Mouse (Mus musculus) lung, embryonic 14.5 days (tissue): ENCODE data around the gene Ptdss2. TPM values are rescaled to one million over a fixed set of nuclear protein-coding genes. Genes with fewer than 3 reads are reported as not detected.

Experiments
- ATAC-seq: fragments of 200-750 bp; cut with Nextera tagmentation; 2 replicates; pipeline ENCODE4 v1.8.0; 2017; ENCODE audit warnings: mild to moderate bottlenecking, moderate TSS enrichment, moderate library complexity; ENCODE audit not compliant: insufficient read depth
- DNase-seq: peaks from one replicate; pipeline ENCODE4 v3.0.0-alpha.2; 2015
- H3K27ac ChIP-seq: fragments of 300-500 bp; sonication (generic); 2 replicates; pipeline ENCODE4 v1.5.1; 2014; ENCODE audit warnings: low read depth, mild to moderate bottlenecking, moderate library complexity
- H3K27me3 ChIP-seq: fragments of 300-500 bp; sonication (generic); 2 replicates; pipeline ENCODE4 v1.6.1; 2014; ENCODE audit warnings: low read length, control low read depth; ENCODE audit not compliant: insufficient read depth
- H3K36me3 ChIP-seq: fragments of 300-500 bp; sonication (generic); 2 replicates; pipeline ENCODE4 v1.6.1; 2014; ENCODE audit warnings: control low read depth; ENCODE audit not compliant: insufficient read depth
- H3K4me1 ChIP-seq: fragments of 300-500 bp; sonication (generic); 2 replicates; pipeline ENCODE4 v1.6.1; 2014; ENCODE audit warnings: antibody characterized with exemption, control low read depth; ENCODE audit not compliant: insufficient read depth
- H3K4me2 ChIP-seq: fragments of 300-500 bp; sonication (generic); 2 replicates; pipeline ENCODE4 v1.6.1; 2014; ENCODE audit warnings: mild to moderate bottlenecking
- H3K4me3 ChIP-seq: fragments of 300-500 bp; sonication (generic); 2 replicates; pipeline ENCODE4 v1.5.1; 2014; ENCODE audit warnings: low read depth, low read length
- H3K9ac ChIP-seq: fragments of 300-500 bp; sonication (generic); 2 replicates; pipeline ENCODE4 v1.6.1; 2014
- H3K9me3 ChIP-seq: fragments of 300-500 bp; sonication (generic); 2 replicates; pipeline ENCODE4 v1.6.1; 2016; ENCODE audit warnings: low read depth, low read length, control low read depth
- CTCF ChIP-seq: IDR thresholded peaks from 2 replicates; pipeline ENCODE4 v1.5.1; 2016; ENCODE audit warnings: antibody characterized with exemption, low read depth
- WGBS: fragments of 180-500 bp; shearing (Covaris S2); extraction: QIAGEN DNeasy Blood & Tissue Kit; methylation state at CpG from one replicate; pipeline ENCODE4 v1.1.7; 2014; 5-methylcytosine and 5-hydroxymethylcytosine counted together
- polyA plus RNA-seq: library from polyadenylated mRNA; unstranded; fragments of >200 nt; fragmentation: Nextera tagmentation; extraction: Ambion mirVana; gene quantifications from 2 replicates; pipeline ENCODE4 v1.2.1, GENCODE M21; 2014

The Ptdss2 gene
- polyA plus RNA-seq, 1 experiment from 2014 or later = 57.7 TPM

DNA sequence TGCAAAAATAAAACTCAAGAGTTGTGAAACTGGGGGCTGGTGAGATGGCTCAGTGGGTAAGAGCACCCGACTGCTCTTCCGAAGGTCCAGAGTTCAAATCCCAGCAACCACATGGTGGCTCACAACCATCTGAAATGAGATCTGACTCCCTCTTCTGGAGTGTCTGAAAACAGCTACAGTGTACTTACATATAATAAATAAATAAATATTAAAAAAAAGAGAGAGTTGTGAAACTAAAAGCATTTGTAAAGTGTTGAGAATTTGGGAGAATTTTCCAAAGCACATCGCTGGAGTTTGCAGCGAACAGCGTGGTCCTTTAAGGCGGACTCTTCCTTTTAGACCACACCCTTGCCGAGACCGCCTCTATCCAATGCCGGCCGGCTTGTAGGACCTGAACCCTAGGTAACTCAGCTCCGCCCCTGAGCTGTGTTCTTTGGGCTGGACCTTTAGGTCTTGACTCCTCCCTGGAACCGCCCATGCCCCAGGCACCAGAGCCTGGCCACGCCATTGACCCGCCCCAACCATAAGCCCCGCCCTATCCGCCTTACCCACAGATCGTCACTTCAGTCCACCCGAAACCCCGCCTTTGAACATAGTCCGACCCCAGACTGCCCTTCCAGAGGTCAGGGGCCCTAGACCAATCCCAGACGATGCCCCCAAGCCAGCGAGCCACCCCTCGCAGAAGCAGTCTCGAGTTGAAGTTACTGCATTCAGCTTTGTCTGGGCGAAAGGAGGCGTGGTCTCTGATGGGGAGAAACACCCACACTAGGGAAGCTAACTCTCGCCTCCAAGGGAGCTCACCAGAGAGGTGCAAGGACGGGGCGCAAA lies 721 bp downstream of the Ptdss2 start:
- Histone ChIP-seq H3K4me1 (peaks cover 2% of the 10 kb centered on the region; the same call in 1 of the 2 replicates), H3K36me3 (no peaks in the 10 kb centered on the region), H3K27me3 (no peaks in the 10 kb centered on the region), H3K9ac (peak overlapping the region; percentile 65), H3K4me3 (peak overlapping the region; percentile 56), H3K4me2 (peak overlapping the region; percentile 76), H3K27ac (peak overlapping the region; percentile 83), H3K9me3 (no peaks in the 10 kb centered on the region)
- 2% methylated on average over 29 of the region's 29 CpGs for WGBS
- DNase-seq (peak; percentile 98), ATAC-seq (peak; percentile 99)
- no peak for TF ChIP-seq CTCF

DNA sequence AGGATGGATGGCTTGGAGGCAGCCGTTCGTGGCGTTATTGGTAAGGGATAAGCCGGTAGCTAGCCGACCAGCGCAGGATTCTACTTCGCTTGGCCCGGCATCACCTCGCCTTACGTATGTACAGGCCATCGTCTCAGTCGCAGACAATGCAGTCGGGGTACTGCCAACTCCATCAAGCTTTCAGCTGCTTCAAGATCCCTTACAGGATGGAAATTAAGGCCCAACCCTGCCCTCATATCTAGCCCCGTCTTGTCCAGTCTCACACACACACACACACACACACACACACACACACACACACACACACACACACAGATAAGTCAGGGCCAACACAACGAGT lies 1.3 kb downstream of the Ptdss2 start:
- Histone ChIP-seq H3K4me3 (peak overlapping the region; percentile 56), H3K4me1 (peaks cover 2% of the 10 kb centered on the region; the same call in 1 of the 2 replicates), H3K36me3 (no peaks in the 10 kb centered on the region), H3K27ac (peak overlapping the region; percentile 83), H3K27me3 (no peaks in the 10 kb centered on the region), H3K4me2 (peak overlapping the region; percentile 76), H3K9ac (peak overlapping the region; percentile 65), H3K9me3 (no peaks in the 10 kb centered on the region)
- no peak for TF ChIP-seq CTCF
- peak; percentile 50 for ATAC-seq
- WGBS = under 1% methylated on average over 15 of the region's 15 CpGs
- DNase-seq = no peak

DNA sequence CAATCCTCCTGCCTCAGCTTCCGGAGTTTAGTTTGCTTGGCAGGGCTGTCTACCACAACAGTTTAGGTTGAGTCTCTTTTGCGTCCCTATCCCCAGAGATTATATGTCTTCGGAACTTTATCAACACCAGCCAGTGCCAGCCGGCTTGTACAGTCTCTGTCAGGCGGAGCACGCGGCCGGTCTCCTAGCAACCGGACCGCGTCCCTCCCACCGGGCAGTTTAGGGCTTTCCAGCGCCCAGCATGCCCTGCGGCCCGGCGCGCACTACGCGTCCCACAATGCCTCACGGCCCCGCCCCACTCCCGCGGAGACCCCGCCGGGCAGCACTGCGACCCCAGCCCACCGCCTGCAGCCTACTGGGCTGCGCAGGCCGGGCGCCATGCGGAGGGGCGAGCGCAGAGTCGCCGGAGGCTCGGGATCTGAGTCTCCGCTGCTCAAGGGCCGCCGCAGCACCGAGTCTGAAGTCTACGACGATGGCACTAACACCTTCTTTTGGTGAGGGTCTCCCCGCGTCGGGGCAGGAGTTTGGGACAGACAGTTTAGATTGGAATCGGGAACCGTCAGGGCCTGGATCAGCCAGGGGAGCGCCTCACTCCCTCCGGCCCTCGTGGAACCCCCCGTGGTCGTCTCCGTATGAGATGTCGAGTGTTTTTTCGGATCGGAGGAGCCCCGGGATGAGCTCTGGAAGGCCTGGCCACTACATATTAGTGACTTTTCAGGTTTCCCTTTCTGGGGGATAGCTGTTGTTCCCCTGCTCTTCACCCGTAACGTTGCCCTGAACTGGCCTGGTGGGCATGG lies 9.0 kb downstream of the Ptdss2 start:
- no peaks in the 10 kb centered on the region for H3K9me3 ChIP-seq
- H3K4me1 ChIP-seq = peaks cover 7% of the 10 kb centered on the region; the same call in 1 of the 2 replicates
- ATAC-seq (peak; percentile 99), DNase-seq (peak; percentile 97)
- WGBS = under 1% methylated on average over 57 of the region's 59 CpGs
- H3K27ac ChIP-seq = peak overlapping the region; percentile 61; the same call in 1 of the 2 replicates
- H3K36me3 ChIP-seq = peaks cover 16% of the 10 kb centered on the region; the same call in 1 of the 2 replicates
- peak overlapping the region; percentile 91 for H3K4me3 ChIP-seq
- H3K27me3 ChIP-seq = no peaks in the 10 kb centered on the region
- H3K4me2 ChIP-seq = peak overlapping the region; percentile 81
- no peak for TF ChIP-seq CTCF
- H3K9ac ChIP-seq = peak overlapping the region; percentile 87

DNA sequence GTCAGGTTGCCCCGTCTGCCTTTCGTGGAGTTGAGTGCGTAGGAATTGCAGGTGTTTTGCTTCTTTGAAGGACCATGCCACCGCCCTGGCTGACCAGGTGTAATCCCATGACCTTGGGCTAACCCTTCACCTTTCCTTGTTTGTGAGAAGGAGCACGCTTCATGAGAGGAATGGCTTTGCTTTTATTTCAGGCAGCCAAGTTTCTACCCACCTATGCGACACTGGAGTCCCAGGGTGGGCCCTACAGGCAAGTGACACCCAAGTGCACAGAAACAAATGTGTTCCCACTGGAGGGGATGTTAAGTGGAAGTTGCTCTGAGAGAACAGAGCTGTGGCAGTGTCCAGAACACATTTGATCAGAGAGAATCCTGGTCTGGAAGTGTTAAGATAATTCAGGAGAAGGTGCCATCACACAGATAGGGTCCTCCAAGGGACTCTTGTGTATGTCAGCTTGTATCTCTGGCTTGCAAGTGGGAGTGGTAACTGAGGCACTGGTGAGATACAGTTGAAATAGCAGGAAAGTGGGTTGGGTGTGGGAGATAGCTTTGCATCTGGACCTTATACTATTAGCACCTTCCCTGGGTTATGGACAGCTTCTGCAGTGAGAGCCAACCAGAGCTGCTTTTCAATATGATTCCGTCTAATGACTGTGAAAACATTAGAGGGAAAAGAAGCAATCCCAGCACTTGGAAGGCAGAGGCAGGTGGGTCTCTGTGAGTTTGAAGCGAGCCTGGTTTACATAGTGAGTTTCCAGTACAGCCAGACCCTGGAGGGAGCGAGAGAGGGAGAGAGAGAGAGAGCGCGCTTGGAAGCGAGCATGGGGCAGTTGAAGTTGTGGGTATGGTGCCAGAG lies 9.9 kb downstream of the Ptdss2 start:
- no peaks in the 10 kb centered on the region for H3K27me3 ChIP-seq
- peak overlapping the region; percentile 61; the same call in 1 of the 2 replicates for H3K27ac ChIP-seq
- H3K4me3 ChIP-seq = peak overlapping the region; percentile 91
- ATAC-seq (no peak; the same call in 1 of the 2 replicates), DNase-seq (no peak)
- H3K9me3 ChIP-seq = no peaks in the 10 kb centered on the region
- peaks cover 7% of the 10 kb centered on the region; the same call in 1 of the 2 replicates for H3K4me1 ChIP-seq
- peaks cover 25% of the 10 kb centered on the region for H3K36me3 ChIP-seq
- peak overlapping the region; percentile 81 for H3K4me2 ChIP-seq
- H3K9ac ChIP-seq = peak overlapping the region; percentile 87
- no peak for TF ChIP-seq CTCF
- WGBS = 55% methylated on average over 12 of the region's 12 CpGs

DNA sequence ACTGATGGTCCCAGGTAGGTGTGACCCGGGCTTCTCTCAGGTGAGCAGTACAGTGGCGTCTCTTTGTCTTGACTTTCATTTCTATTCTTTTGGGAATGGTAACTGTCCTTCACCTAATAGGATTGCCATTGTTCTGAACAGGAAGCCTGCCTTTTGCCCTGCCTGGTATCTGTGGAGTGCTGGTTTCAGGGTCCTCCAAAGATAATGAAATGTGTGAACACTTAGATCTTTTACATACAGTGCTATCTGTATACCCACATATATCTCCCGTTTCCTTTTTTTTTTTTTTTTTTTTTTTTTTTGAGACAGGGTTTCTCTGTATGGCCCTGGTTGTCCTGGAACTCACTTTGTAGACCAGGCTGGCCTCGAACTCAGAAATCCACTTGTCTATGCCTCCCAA lies 19.1 kb downstream of the Ptdss2 start:
- no peaks in the 10 kb centered on the region for H3K4me1 ChIP-seq
- peaks cover 66% of the 10 kb centered on the region for H3K36me3 ChIP-seq
- H3K9me3 ChIP-seq = no peaks in the 10 kb centered on the region
- DNase-seq (no peak), ATAC-seq (no peak)
- no peak overlapping the region for H3K9ac ChIP-seq
- no peak overlapping the region for H3K27ac ChIP-seq
- no peaks in the 10 kb centered on the region for H3K27me3 ChIP-seq
- 87% methylated on average over 4 of the region's 4 CpGs for WGBS
- no peak overlapping the region for H3K4me3 ChIP-seq
- no peak overlapping the region for H3K4me2 ChIP-seq
- no peak for TF ChIP-seq CTCF

DNA sequence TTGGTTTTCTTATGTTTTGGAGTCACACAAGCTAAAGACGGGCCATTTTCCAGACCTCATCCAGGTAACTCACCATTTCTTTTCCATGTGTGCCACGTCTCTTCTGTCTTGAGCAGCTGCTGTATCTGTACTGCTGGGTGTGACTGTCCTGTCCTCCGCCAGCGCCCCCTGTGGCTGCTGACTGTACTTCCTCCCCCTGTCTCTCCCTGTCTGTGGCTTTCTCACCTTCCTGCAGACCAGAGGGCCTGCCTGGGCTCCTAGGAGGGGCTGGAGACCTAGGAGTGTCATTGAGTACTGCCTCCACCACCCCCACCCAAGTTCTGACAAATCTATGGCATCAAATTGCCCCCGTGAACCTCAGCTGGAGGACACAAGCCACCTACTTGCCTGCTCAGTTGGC lies 20.9 kb downstream of the Ptdss2 start:
- no peak overlapping the region for H3K4me2 ChIP-seq
- DNase-seq (peak; percentile 26), ATAC-seq (no peak)
- H3K4me1 ChIP-seq = no peaks in the 10 kb centered on the region
- no peaks in the 10 kb centered on the region for H3K27me3 ChIP-seq
- no peak overlapping the region for H3K27ac ChIP-seq
- WGBS = 50% methylated on average over 5 of the region's 5 CpGs
- peaks cover 56% of the 10 kb centered on the region for H3K36me3 ChIP-seq
- H3K4me3 ChIP-seq = no peak overlapping the region
- no peak overlapping the region; the same call in 1 of the 2 replicates for H3K9ac ChIP-seq
- no peaks in the 10 kb centered on the region for H3K9me3 ChIP-seq
- peak; percentile 63 for TF ChIP-seq CTCF
